ENCODE assay signal across 8 mouse cellular contexts in genomic region chr7:70332064-70332850, GRCm38 (mm10). TPM values are rescaled to one million over a fixed set of nuclear protein-coding genes. Genes with fewer than 3 reads are reported as not detected.
DNase-seq lines count a peak whose midpoint lies in the region; ATAC-seq and TF ChIP-seq lines count a peak whose summit lies in the region.

No protein-coding gene starts in this region.

- no peaks in the 10 kb centered on the region for H3K27me3 ChIP-seq in kidney, postnatal 0 days (ENCODE audit: insufficient read depth, low read length)
- peaks cover 100% of the 10 kb centered on the region for H3K27me3 ChIP-seq in embryonic facial prominence, embryonic 10.5 days (replicated peaks; ENCODE audit: low read depth, poor library complexity, severe bottlenecking)
- H3K27me3 ChIP-seq in hindbrain, embryonic 16.5 days (replicated peaks; ENCODE audit: control insufficient read depth, insufficient read depth, low read length), result peaks cover 36% of the 10 kb centered on the region
- H3K27me3 ChIP-seq in midbrain, embryonic 15.5 days (replicated peaks), result peaks cover 79% of the 10 kb centered on the region

- H3K9me3 ChIP-seq in kidney, postnatal 0 days (replicated peaks; ENCODE audit: low read length), result no peaks in the 10 kb centered on the region
- H3K9me3 ChIP-seq in embryonic facial prominence, embryonic 10.5 days, result no peaks in the 10 kb centered on the region
- H3K9me3 ChIP-seq in hindbrain, embryonic 16.5 days (ENCODE audit: control insufficient read depth, low read length), result no peaks in the 10 kb centered on the region
- no peaks in the 10 kb centered on the region for H3K9me3 ChIP-seq in midbrain, embryonic 15.5 days

- no peak for ATAC-seq in kidney, postnatal 0 days (replicated peaks; ENCODE audit: low FRiP score, low read depth)
- no peak; the same call in 1 of the 2 replicates for ATAC-seq in hindbrain, embryonic 16.5 days
- ATAC-seq in midbrain, embryonic 15.5 days (replicated peaks), result peak; percentile 9; the same call in 1 of the 2 replicates
- no peak for ATAC-seq in CD4-positive, CD25-positive, alpha-beta regulatory T cell, adult 4 months

- no peak for TF ChIP-seq CTCF in kidney, postnatal 0 days (IDR thresholded peaks at IDR 0.05; ENCODE audit: low read depth)

- DNase-seq in kidney, postnatal 0 days (ENCODE audit: low spot score), result no peak
- DNase-seq in kidney, postnatal 14 days, result no peak
- DNase-seq in embryonic facial prominence, embryonic 10.5 days (ENCODE audit: low spot score), result peak; percentile 49
- no peak for DNase-seq in adrenal gland, postnatal 10 days
- no peak for DNase-seq in gastrocnemius, postnatal 25 days

- H3K36me3 ChIP-seq in kidney, postnatal 0 days (ENCODE audit: insufficient read depth, low read length), result no peaks in the 10 kb centered on the region
- H3K36me3 ChIP-seq in embryonic facial prominence, embryonic 10.5 days (replicated peaks), result no peaks in the 10 kb centered on the region
- H3K36me3 ChIP-seq in hindbrain, embryonic 16.5 days (ENCODE audit: control insufficient read depth, insufficient read depth, low read length), result no peaks in the 10 kb centered on the region
- no peaks in the 10 kb centered on the region for H3K36me3 ChIP-seq in midbrain, embryonic 15.5 days (replicated peaks)

- peak overlapping the region; percentile 82 for H3K27ac ChIP-seq in kidney, postnatal 0 days
- peak overlapping the region; percentile 86 for H3K27ac ChIP-seq in embryonic facial prominence, embryonic 10.5 days (replicated peaks)
- peak overlapping the region; percentile 2; the same call in 1 of the 2 replicates for H3K27ac ChIP-seq in hindbrain, embryonic 16.5 days (ENCODE audit: low read depth, low read length)
- H3K27ac ChIP-seq in midbrain, embryonic 15.5 days, result peak overlapping the region; percentile 77

- peak overlapping the region; percentile 54 for H3K4me3 ChIP-seq in kidney, postnatal 0 days (replicated peaks; ENCODE audit: low read depth, low read length)
- peak overlapping the region; percentile 64 for H3K4me3 ChIP-seq in embryonic facial prominence, embryonic 10.5 days
- H3K4me3 ChIP-seq in hindbrain, embryonic 16.5 days (ENCODE audit: low read length), result peak overlapping the region; percentile 40
- peak overlapping the region; percentile 26 for H3K4me3 ChIP-seq in midbrain, embryonic 15.5 days

- H3K4me2 ChIP-seq in kidney, postnatal 0 days (ENCODE audit: low read length), result peak overlapping the region; percentile 88
- H3K4me2 ChIP-seq in hindbrain, embryonic 16.5 days (ENCODE audit: low read length), result peak overlapping the region; percentile 66
- H3K4me2 ChIP-seq in midbrain, embryonic 15.5 days, result peak overlapping the region; percentile 45

- H3K4me1 ChIP-seq in kidney, postnatal 0 days (replicated peaks; ENCODE audit: insufficient read depth, low read length), result peaks cover 9% of the 10 kb centered on the region; the same call in 1 of the 2 replicates
- H3K4me1 ChIP-seq in embryonic facial prominence, embryonic 10.5 days, result peaks cover 80% of the 10 kb centered on the region
- H3K4me1 ChIP-seq in hindbrain, embryonic 16.5 days (ENCODE audit: control insufficient read depth, insufficient read depth, low read depth, low read length), result peaks cover 3% of the 10 kb centered on the region
- H3K4me1 ChIP-seq in midbrain, embryonic 15.5 days, result peaks cover 26% of the 10 kb centered on the region; the same call in 1 of the 2 replicates

- WGBS in kidney, postnatal 0 days, result 11% methylated on average over 26 of the region's 26 CpGs
- WGBS in embryonic facial prominence, embryonic 10.5 days, result under 1% methylated on average over 26 of the region's 26 CpGs
- 5% methylated on average over 26 of the region's 26 CpGs for WGBS in hindbrain, embryonic 16.5 days
- WGBS in midbrain, embryonic 15.5 days, result 2% methylated on average over 26 of the region's 26 CpGs

- peak overlapping the region; percentile 69 for H3K9ac ChIP-seq in kidney, postnatal 0 days (ENCODE audit: low read depth, low read length)
- H3K9ac ChIP-seq in hindbrain, embryonic 16.5 days (ENCODE audit: low read depth, low read length), result peak overlapping the region; percentile 53
- H3K9ac ChIP-seq in midbrain, embryonic 15.5 days, result peak overlapping the region; percentile 13; the same call in 1 of the 2 replicates

RNA-seq across cellular contexts. Expression of gene Nr2f2, which starts 34.3 kb away (rescaled TPM):
- 190 and 203 TPM in 2 replicates for polyA plus RNA-seq in kidney, postnatal 0 days (2015; fragmentation: Nextera tagmentation; extraction: Ambion mirVana)
- polyA plus RNA-seq in embryonic facial prominence, embryonic 10.5 days (2016; fragmentation: Nextera tagmentation; extraction: Ambion mirVana), result 89.7 and 99.8 TPM in 2 replicates
- polyA plus RNA-seq in hindbrain, embryonic 16.5 days (2015; fragmentation: Nextera tagmentation; extraction: Ambion mirVana), result 63.1 and 68.9 TPM in 2 replicates
- 84.8 and 98.4 TPM in 2 replicates for polyA plus RNA-seq in midbrain, embryonic 15.5 days (2015; fragmentation: Nextera tagmentation; extraction: Ambion mirVana)
- total RNA-seq in adrenal gland, postnatal 10 days (2021), result 10 to 100 TPM; 78.3 to 79.6 TPM
- 10 to 100 TPM; 15.1 to 21.7 TPM for total RNA-seq in gastrocnemius, postnatal 25 days (2021)
- polyA plus RNA-seq in CD4-positive, CD25-positive, alpha-beta regulatory T cell, adult 4 months (2017; shearing (Covaris generic)), result not detected

Comparison
In these comparisons a context has a peak if more than half of its experiments do, and no peak if none do; other contexts are left out.
1. H3K27ac ChIP-seq: peak in every context shown above with its lines; median percentile 86 in embryonic facial prominence, embryonic 10.5 days; 82 in kidney, postnatal 0 days; 77 in midbrain, embryonic 15.5 days; 2 in hindbrain, embryonic 16.5 days.
2. H3K9ac ChIP-seq: peak in every context shown above with its lines; median percentile 69 in kidney, postnatal 0 days; 53 in hindbrain, embryonic 16.5 days; 13 in midbrain, embryonic 15.5 days.
3. RNA of gene Nr2f2, which starts 34.3 kb away (polyA plus RNA-seq): 190 to 203 TPM in kidney, postnatal 0 days, 89.7 to 99.8 TPM in embryonic facial prominence, embryonic 10.5 days, 84.8 to 98.4 TPM in midbrain, embryonic 15.5 days and 63.1 to 68.9 TPM in hindbrain, embryonic 16.5 days; not detected in CD4-positive, CD25-positive, alpha-beta regulatory T cell, adult 4 months; every median in the first group is over 10 times any median in the second.
4. Peak in every context shown above with its lines, with median percentiles within 50 percentile points of each other: H3K4me2 ChIP-seq and H3K4me3 ChIP-seq.